Mouse (Mus musculus) stomach, embryonic 16.5 days (tissue): ENCODE data around the gene Rab11fip3. TPM values are rescaled to one million over a fixed set of nuclear protein-coding genes. Genes with fewer than 3 reads are reported as not detected.
A peak's percentile ranks its signal among the peaks of the same experiment; 100 is the strongest.

Source experiments
- ATAC-seq: fragments of 200-750 bp; cut with Nextera tagmentation; 2 replicates; pipeline ENCODE4 v1.8.0; 2017; ENCODE audit warnings: moderate number of reproducible peaks, moderate TSS enrichment; ENCODE audit not compliant: insufficient read depth, low FRiP score
- H3K27ac ChIP-seq: fragments of 300-500 bp; sonication (generic); 2 replicates; pipeline ENCODE4 v1.5.1; 2014; ENCODE audit warnings: low read length
- H3K27me3 ChIP-seq: fragments of 300-500 bp; sonication (generic); 2 replicates; pipeline ENCODE4 v1.6.1; 2014; ENCODE audit warnings: low read length, control low read depth, mixed read lengths; ENCODE audit not compliant: control insufficient read depth, insufficient read depth
- H3K36me3 ChIP-seq: fragments of 300-500 bp; sonication (generic); 2 replicates; pipeline ENCODE4 v1.6.1; 2014; ENCODE audit warnings: low read length; ENCODE audit not compliant: control insufficient read depth, insufficient read depth
- H3K4me1 ChIP-seq: fragments of 300-500 bp; sonication (generic); 2 replicates; pipeline ENCODE4 v1.6.1; 2014; ENCODE audit warnings: low read length, control low read depth, mixed read lengths; ENCODE audit not compliant: control insufficient read depth, insufficient read depth
- H3K4me2 ChIP-seq: fragments of 300-500 bp; sonication (generic); 2 replicates; pipeline ENCODE4 v1.6.1; 2014; ENCODE audit warnings: low read depth, low read length, mixed read lengths
- H3K4me3 ChIP-seq: fragments of 300-500 bp; sonication (generic); replicated peaks from 2 replicates; pipeline ENCODE4 v1.5.1; 2014; ENCODE audit warnings: mild to moderate bottlenecking, low read length
- H3K9ac ChIP-seq: fragments of 300-500 bp; sonication (generic); 2 replicates; pipeline ENCODE4 v1.6.1; 2014; ENCODE audit warnings: low read length
- H3K9me3 ChIP-seq: fragments of 300-500 bp; sonication (generic); replicated peaks from 2 replicates; pipeline ENCODE4 v1.6.1; 2016; ENCODE audit warnings: low read length, control low read depth; ENCODE audit not compliant: control insufficient read depth
- WGBS: fragments of 180-500 bp; shearing (Covaris S2); extraction: QIAGEN DNeasy Blood & Tissue Kit; methylation state at CpG from one replicate; pipeline ENCODE4 v1.1.7; 2014; 5-methylcytosine and 5-hydroxymethylcytosine counted together
- polyA plus RNA-seq: library from polyadenylated mRNA; unstranded; fragments of >200 nt; fragmentation: Nextera tagmentation; extraction: Ambion mirVana; gene quantifications from 2 replicates; pipeline ENCODE4 v1.2.1, GENCODE M21; 2015

Rab11fip3 gene
- polyA plus RNA-seq, 1 experiment from 2014 or later = 6.9 TPM

DNA sequence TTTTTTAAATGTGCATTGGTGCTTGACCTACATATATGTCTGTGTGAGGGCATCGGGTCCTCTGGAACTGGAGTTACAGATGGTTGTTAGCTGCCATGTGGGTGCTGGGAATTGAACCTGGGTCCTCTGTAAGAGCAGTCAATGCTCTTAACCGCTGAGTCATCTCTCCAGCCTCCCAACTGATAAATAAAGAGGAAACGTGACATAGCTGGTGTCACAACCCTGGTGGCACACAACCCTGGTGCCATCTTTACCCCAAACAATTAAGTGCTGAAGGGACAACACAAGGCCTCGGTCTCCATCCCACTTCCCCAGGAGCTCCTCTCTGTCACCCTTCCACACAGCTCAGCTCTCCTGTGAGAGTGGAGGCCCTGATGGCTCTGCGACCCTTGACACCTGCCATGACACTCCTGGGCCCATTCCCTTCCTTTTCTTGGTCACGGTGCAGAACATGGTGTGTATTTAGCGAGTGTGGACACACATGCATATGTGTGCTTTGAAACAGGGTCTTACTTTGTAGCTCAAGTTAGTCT, 2.8 kb downstream of the Rab11fip3 start:
- Histone ChIP-seq H3K27me3 (no peaks in the 10 kb centered on the region), H3K27ac (no peak overlapping the region)
- ATAC-seq = no peak

DNA sequence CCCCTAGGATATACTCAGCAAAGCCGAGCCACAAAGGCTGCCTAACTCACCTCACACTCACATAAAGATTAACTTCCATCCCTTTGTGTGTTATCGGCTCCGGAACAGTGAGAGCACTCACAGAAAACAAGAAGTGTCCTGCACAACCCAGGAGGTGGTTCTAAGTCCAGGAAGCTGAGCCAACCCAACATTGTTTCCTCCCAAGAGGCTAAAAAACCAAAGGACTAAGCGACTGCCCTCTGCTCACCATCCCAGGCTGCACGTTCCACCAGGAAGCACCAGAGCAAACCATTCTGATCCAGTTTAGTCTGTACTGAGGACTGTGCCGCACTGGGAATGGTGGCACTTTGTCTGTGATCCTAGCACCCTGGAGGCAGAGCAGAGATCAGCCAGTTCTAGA, 4.4 kb downstream of the Rab11fip3 start:
- Histone ChIP-seq H3K4me3 (no peak overlapping the region), H3K9me3 (no peaks in the 10 kb centered on the region), H3K27ac (no peak overlapping the region), H3K36me3 (no peaks in the 10 kb centered on the region), H3K4me2 (no peak overlapping the region), H3K4me1 (peaks cover 30% of the 10 kb centered on the region), H3K27me3 (no peaks in the 10 kb centered on the region), H3K9ac (no peak overlapping the region)
- 72% methylated on average over 6 of the region's 6 CpGs for WGBS
- no peak for ATAC-seq

More for the DNA sequence above, 2.8 kb downstream of the Rab11fip3 start:
- H3K36me3 ChIP-seq = no peaks in the 10 kb centered on the region
- H3K4me2 ChIP-seq = peak overlapping the region; percentile 99
- H3K9ac ChIP-seq = 0 out of 2 replicates have a peak overlapping the region, but pooled peaks have one; percentile 39
- H3K4me1 ChIP-seq = peaks cover 31% of the 10 kb centered on the region
- no peaks in the 10 kb centered on the region for H3K9me3 ChIP-seq
- peak overlapping the region; percentile 85 for H3K4me3 ChIP-seq
- WGBS = 88% methylated on average over 7 of the region's 7 CpGs

DNA sequence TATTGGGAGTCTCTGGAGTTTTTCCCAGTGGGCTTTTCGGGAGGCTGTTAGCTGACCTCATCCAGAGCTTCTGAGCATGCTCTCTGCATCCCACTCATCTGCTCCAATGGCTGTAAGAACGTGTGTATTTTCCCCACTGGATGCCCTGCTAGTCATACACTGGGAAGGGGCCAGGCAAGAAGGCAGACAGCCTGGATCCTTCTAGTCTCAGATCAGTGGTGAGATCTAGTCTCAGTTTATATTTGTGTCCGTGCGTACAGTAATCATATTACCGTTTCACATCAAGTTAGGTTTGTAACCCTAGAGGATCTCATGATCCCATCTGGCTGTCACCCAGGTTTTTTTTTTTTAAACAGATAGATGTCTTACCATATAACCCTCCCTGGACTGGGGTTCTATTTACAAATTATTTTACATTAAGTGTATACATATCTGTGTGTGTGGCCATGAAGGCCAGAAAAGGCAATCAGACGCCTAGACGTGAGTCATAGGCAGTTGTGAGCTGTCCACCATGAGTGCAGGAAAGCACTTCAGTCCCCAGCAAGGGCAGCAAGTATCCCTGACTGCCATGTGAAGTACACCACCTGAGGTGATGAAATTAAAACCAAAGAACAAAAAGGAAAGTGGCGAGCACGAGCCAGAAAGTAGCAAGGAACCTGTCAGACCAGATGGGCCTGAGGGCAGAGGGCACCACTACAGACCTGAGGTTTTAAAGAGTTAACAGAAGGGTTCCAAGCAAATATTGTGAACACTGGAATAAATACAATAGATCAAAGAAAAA, 11.4 kb downstream of the Rab11fip3 start:
- 62% methylated on average over 9 of the region's 9 CpGs for WGBS
- no peaks in the 10 kb centered on the region for H3K4me1 ChIP-seq
- H3K4me3 ChIP-seq = no peak overlapping the region
- H3K9me3 ChIP-seq = no peaks in the 10 kb centered on the region
- H3K4me2 ChIP-seq = no peak overlapping the region
- H3K27ac ChIP-seq = 0 out of 2 replicates have a peak overlapping the region, but pooled peaks have one; percentile 4
- no peak for ATAC-seq
- no peaks in the 10 kb centered on the region; the same call in 1 of the 2 replicates for H3K36me3 ChIP-seq
- H3K9ac ChIP-seq = no peak overlapping the region
- no peaks in the 10 kb centered on the region for H3K27me3 ChIP-seq

DNA sequence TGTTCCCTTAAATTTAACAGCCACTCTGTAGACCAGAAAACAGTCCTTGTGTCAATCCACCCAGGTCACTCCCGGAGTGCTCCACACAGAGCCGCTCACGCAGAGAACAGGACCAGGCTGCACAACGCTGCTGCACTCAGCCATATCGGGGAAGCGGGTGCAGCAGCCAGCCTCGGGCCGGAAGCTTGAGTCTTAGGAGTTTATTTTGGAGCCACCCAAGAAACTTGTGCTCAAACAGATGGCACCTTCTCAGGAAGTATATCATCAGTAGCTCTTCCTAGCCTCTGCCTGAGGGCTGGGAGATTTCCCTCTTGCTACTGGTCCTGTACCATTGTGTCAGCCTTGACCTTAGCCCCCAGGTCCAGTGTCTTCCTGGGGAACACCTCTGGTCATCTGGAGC, 12.1 kb downstream of the Rab11fip3 start:
- ATAC-seq = no peak
- Histone ChIP-seq H3K9me3 (no peaks in the 10 kb centered on the region), H3K4me3 (no peak overlapping the region), H3K4me2 (no peak overlapping the region), H3K4me1 (no peaks in the 10 kb centered on the region), H3K27ac (no peak overlapping the region), H3K9ac (no peak overlapping the region), H3K36me3 (no peaks in the 10 kb centered on the region; the same call in 1 of the 2 replicates), H3K27me3 (no peaks in the 10 kb centered on the region)
- 92% methylated on average over 8 of the region's 8 CpGs for WGBS

DNA sequence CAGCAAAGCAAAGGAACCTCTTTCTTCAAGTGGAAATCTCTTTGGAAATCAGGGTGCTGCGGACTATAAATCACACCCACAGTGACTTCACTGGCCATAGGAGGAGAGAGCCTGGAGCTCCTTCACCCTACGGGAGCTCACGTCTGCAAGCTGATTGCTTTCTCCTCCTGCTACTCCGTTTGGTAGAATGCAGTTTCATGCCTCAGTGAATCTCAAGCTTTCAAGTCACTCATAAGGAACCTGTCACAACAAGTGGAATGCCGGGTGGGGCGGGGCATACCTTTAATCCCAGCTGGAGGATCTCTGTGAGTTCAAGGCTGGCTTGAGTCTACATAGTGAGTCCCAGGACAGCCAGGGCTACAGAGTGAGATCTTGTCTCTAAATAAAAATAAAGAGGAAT, 14.2 kb downstream of the Rab11fip3 start:
- H3K4me1 ChIP-seq = no peaks in the 10 kb centered on the region
- H3K9me3 ChIP-seq = no peaks in the 10 kb centered on the region
- H3K36me3 ChIP-seq = no peaks in the 10 kb centered on the region; the same call in 1 of the 2 replicates
- H3K4me3 ChIP-seq = no peak overlapping the region
- no peak overlapping the region for H3K4me2 ChIP-seq
- no peak for ATAC-seq
- no peak overlapping the region for H3K27ac ChIP-seq
- no peaks in the 10 kb centered on the region for H3K27me3 ChIP-seq
- no peak overlapping the region for H3K9ac ChIP-seq
- WGBS = 69% methylated on average over 6 of the region's 6 CpGs

DNA sequence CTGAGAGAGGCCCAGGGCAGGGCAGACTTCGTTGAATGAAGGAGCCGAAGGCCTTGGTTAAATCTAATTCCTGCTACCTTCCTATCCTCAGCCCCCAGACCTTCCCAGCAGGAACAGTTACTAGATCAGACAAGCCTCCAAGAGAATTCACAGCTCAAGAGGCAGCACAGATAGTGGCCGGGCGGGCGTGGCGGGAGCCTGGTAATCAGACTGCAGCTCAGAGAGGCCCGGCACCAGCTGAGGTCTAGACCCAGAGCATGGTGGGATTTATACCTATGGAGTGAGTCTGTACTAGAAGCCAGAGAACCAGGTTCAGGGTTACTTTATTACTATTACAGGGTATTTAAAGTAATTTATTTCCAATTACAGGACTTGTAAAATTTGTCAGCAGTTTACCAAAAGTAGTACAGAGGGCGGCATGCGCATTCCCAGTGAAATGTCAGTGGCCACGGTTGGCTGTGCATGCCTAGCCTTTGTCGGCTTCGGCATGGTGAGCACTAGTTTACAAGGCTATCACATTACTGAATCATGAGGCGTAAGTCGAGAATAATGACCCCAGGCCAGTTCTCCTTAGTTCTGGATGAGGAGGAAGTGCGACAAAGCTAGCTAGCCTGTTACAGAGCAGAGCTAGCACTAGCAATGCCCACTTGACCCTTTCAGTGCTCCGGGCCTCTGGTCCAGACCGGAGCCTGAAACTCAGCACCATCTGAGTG, 15.1 kb downstream of the Rab11fip3 start:
- Histone ChIP-seq H3K4me2 (no peak overlapping the region), H3K9ac (no peak overlapping the region), H3K9me3 (no peaks in the 10 kb centered on the region), H3K4me1 (no peaks in the 10 kb centered on the region), H3K36me3 (no peaks in the 10 kb centered on the region; the same call in 1 of the 2 replicates), H3K4me3 (no peak overlapping the region), H3K27ac (no peak overlapping the region), H3K27me3 (no peaks in the 10 kb centered on the region)
- 63% methylated on average over 17 of the region's 17 CpGs for WGBS
- ATAC-seq = no peak

DNA sequence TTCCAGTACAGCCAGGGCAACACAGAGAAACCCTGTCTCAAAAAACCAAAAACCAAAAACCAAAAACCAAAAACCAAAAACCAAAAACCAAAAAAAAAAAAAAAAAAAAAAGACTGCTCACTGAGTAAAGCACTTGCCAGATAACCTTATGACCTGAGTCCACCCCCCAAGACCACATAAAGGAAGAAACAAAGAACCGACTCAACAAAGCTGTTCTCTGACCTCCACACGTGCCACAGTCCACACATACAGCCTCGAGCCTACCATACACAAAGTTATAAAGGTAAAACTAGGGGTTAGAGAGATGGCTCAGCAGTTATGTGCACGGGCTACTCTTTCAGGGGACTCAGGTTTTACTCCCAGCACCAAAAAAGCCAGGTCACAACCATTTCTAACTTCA, 16.6 kb downstream of the Rab11fip3 start:
- H3K9ac ChIP-seq = no peak overlapping the region
- H3K4me1 ChIP-seq = no peaks in the 10 kb centered on the region
- H3K27ac ChIP-seq = no peak overlapping the region
- H3K9me3 ChIP-seq = no peaks in the 10 kb centered on the region
- no peaks in the 10 kb centered on the region for H3K27me3 ChIP-seq
- no peak overlapping the region for H3K4me2 ChIP-seq
- no peaks in the 10 kb centered on the region; the same call in 1 of the 2 replicates for H3K36me3 ChIP-seq
- ATAC-seq = no peak
- WGBS = 64% methylated on average over 4 of the region's 4 CpGs
- no peak overlapping the region for H3K4me3 ChIP-seq

DNA sequence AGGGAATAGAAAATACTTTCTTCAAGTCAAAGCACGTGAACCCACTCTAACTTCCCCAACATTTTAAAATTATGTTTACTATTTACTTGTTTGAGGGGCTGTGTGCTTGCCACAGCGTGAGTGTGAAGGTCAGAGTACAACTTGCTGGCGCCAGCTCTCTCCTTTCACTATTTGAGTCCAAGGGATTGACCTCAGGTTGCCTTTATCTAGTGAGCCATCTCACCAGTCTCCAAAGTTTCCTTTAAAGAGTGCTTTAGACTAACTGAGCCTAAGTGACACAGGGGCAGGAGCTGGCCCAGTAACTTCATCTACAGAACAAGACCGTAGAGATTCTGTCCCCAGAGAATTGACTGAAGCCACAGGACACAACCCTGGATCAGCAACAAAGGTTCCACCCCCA, 17.3 kb downstream of the Rab11fip3 start:
- no peak overlapping the region for H3K9ac ChIP-seq
- no peaks in the 10 kb centered on the region for H3K9me3 ChIP-seq
- H3K27me3 ChIP-seq = no peaks in the 10 kb centered on the region
- 89% methylated on average over 4 of the region's 4 CpGs for WGBS
- no peak overlapping the region for H3K27ac ChIP-seq
- H3K36me3 ChIP-seq = no peaks in the 10 kb centered on the region; the same call in 1 of the 2 replicates
- ATAC-seq = no peak
- H3K4me3 ChIP-seq = no peak overlapping the region
- no peaks in the 10 kb centered on the region for H3K4me1 ChIP-seq
- H3K4me2 ChIP-seq = no peak overlapping the region

DNA sequence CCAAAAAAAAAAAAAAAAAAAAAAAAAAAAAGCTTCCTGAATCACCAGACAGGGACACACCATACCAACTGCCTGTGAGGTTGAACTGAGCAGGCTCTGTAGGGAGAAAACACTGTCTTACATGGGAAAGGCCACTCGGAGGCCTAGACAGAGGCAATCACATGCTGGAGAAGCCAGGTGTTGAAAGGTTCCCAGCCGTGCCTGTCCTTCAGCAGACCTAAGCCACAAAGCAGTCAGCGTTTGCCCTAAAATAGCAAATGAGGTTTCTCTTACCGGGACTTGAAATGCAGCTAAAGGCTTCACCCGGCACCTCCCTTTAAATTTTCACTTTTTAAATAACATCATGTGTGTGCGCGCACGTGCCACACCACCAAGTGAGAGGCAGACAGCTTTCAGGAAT, 21.2 kb downstream of the Rab11fip3 start:
- no peak for ATAC-seq
- Histone ChIP-seq H3K4me2 (no peak overlapping the region), H3K36me3 (no peaks in the 10 kb centered on the region), H3K9ac (no peak overlapping the region), H3K27me3 (no peaks in the 10 kb centered on the region), H3K27ac (no peak overlapping the region), H3K4me3 (no peak overlapping the region), H3K4me1 (peaks cover 11% of the 10 kb centered on the region), H3K9me3 (no peaks in the 10 kb centered on the region)
- WGBS = 86% methylated on average over 8 of the region's 8 CpGs
